ENCODE assay signal across 16 mouse cellular contexts in genomic region chr8:106772094-106772493, GRCm38 (mm10).
"Had no signal": no experiment of that assay in that cellular context is flagged by ENCODE, and none has a peak within 500 bp of the region (broad histone marks: within the 10 kb centered on the region; RNA-seq: fewer than 3 reads in every experiment).

No protein-coding gene starts in this region.

- H3K4me3 ChIP-seq: neural tube, embryonic 13.5 days; neural tube, embryonic 15.5 days; stomach, embryonic 15.5 days had no signal

- DNase-seq: retina, postnatal 1 day; right cerebral cortex, adult 18-20 months; right cerebral cortex, postnatal 14 days; right cerebral cortex, postnatal 25 days; right cerebral cortex, postnatal 4 days; spleen, adult 18-20 months; thymus, adult 18-20 months; thymus, adult 2 months; thymus, postnatal 14 days; thymus, postnatal 25 days; thymus, postnatal 36 days; thymus, postnatal 4 days had no signal

- H3K4me1 ChIP-seq: neural tube, embryonic 15.5 days; stomach, embryonic 15.5 days had no signal

- H3K27ac ChIP-seq: neural tube, embryonic 13.5 days; neural tube, embryonic 15.5 days; stomach, embryonic 15.5 days; stomach, postnatal 0 days had no signal
